Mouse (Mus musculus): ENCODE measurements around the gene Fam241b.
A peak's percentile ranks its signal among the peaks of the same experiment; 100 is the strongest.
"Not testable (repeated sequence)": the region's sequence is repeated elsewhere in the genome, so short reads cannot be mapped to it uniquely, and the experiment has no call there.

The Fam241b gene

DNA sequence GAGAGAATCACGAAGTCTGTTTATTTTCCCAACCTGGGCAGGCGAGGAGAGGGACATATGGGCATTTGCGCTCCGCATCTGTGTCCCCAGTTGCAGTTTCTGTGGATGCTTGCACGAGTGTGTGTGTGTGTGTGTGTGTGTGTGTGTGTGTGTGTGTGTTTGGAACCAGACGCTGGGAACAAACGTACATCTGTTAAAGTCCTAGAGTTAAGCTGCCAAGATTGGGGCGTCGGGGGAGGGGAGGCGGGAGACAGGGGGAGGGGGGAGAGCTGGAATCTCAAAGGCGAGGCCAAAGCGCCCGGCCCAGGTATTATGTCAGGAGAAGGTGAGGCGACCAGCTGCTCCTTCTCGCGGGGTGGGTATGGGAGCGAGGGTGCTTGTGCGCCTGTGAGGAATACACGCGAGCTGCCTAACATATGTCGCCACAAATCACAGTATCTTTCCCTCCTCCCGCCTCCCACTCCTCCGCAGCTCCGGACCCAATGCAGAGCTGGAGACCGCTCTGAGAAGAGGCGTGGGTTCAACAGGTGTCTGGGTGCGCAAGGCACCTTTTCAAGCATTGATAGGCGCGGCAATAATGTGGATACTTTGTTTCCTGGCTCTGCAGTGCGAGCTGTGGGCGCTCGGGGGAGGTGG lies 15.3 kb downstream of the Fam241b start:
- no peak for DNase-seq (ENCODE audit: low read depth)

GRCm38 (mm10) chr10:62127711-62128231 lies 15.9 kb downstream of the Fam241b start:
- DNase-seq (ENCODE audit: low read depth), result no peak

DNA sequence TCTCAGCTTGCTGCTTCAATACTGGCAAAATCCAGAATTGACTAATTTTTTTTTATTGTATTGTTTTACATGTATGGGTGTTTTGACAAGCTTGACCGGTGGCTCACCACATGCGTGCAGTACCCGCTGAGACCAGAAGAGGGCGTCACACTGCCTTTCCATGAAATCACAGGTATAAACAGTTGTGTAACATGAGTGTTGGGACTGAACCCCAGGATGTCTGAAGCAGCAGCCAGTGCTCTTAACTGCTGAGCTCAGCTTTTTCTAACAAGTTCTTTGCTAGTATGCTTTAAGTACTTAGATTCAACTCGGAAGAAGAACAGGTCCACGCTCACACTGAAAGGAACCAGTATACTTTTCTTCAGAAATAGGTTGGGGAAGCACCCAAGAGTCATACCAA lies 16.6 kb downstream of the Fam241b start:
- DNase-seq (ENCODE audit: low read depth), result no peak

DNA sequence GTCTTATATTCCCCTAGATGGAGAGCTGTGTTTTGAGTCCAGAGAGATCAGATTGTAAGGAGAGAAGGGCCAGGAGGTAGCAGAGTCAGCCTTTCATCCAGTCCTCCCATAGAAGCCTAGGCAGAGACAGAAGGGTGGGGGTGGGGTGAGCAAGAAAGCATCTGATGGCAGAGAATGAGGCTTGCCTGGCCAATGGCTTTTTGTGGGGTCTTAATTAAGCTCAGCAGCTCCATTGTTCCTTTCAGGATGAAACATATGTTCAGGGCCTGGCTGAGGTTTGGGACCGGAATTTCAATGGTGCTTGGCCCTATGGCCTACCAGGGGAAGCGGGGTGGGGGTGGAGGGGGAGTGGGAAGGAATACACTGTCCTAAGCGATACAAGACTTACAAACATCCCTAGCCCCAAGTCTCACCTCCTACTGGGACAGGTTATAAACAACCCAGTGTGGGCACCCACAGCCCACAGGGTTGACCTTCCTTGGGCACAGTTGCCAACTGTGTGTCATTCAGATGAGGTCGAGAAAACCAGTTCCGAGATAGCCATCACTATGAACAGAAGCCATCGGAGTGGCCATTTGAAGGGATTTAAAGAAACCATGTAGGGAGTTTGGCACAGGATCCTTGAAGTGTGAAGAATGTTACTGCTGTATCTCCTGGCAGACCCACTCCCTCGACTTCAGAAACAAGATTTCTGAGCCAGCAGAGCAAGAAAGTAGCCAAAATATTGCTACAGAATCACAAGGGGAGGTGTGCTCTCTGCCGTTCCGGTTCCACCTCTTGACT lies 29.7 kb downstream of the Fam241b start:
- no peak for DNase-seq (ENCODE audit: low read depth)

- no peak for DNase-seq (ENCODE audit: low read depth)
Measured at GRCm38 (mm10) chr10:62111207-62111576, 32.5 kb downstream of the Fam241b start.

GRCm38 (mm10) chr10:62110504-62111206 lies 33.1 kb downstream of the Fam241b start:
- DNase-seq (ENCODE audit: low read depth), result no peak

GRCm38 (mm10) chr10:62107048-62107447 lies 36.7 kb downstream of the Fam241b start:
- DNase-seq (ENCODE audit: low read depth), result no peak

DNA sequence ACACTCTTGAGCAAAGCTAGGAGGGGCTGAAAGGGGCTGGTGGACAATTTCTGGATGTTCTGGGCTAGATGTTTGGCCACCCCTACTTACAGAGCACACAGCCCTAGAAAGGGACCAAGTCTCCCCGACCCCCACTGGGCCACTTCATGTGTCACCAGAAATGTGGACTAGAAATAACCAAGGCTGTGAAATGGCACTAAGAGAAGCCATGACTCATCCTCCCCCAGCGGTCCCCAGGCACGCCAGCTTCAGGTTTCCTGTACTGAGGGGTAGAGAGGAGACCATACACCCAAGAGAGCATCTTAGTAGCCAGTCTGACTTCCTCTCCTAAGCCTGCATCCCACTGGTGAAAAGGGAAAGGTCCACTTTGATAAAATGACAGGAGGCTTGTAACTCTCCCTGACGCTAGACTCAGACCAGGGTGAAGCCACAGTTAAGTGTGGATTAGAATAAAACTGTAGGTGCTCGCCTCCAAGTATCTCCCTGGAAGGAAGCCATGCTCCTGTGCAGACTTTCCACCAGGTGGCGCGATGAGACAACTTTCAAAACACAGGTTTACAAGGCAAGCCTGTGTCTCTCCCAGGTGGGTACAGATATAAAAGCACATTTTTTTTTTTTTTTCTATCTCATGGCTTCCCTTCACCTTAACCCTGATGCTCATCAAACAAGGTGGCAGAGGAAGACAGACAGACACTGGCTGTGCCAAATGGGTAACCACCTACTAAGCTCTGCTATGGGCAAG lies 38.7 kb downstream of the Fam241b start:
- DNase-seq (ENCODE audit: low read depth), result peak; percentile 29

DNA sequence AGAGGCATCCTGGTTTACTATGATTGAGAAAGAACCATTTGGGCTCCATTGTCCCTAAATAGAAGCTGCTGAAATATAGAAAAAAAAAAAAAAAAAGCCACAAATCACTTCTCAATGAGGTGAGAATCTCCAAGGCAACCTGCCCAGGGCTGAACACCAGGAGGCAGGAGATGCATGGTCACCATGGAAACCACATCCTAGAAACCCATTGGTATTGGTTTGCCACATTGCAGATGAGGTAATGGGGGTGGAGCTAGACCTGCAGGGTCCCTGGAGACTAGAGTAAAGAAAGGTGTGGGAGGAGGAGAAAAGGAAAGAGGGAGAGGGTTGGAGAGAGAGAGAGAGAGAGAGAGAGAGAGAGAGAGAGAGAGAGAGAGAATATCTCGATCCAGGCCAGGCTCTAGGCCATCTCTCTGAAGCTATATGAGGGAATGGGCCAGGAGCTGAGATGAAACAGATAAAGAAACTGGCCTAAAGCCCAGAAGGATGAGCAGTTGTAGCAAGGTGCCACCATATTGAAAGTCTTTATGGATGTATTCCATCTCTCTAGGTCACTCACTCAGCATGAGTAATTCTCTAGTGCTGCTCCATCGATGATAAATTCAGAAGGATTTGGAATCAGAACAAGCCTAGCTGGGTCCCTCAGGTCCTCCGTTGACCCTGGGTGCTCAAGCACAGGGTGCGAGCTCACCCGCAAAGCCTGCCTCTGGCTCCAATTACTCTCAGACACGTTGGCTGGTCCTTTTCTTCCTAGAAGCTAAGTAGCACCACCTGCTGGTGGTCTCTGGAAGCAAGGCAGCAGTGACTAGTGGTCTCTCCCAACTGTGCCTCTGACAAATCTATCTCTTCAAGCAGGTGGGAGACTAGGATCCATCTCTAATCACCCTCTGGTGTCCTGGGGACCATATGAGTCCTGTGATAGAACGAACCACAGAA lies 41.9 kb downstream of the Fam241b start:
- DNase-seq (ENCODE audit: low read depth), result peak; percentile 24

GRCm38 (mm10) chr10:62099749-62100403 lies 43.8 kb downstream of the Fam241b start:
- DNase-seq (ENCODE audit: low read depth), result no peak

DNA sequence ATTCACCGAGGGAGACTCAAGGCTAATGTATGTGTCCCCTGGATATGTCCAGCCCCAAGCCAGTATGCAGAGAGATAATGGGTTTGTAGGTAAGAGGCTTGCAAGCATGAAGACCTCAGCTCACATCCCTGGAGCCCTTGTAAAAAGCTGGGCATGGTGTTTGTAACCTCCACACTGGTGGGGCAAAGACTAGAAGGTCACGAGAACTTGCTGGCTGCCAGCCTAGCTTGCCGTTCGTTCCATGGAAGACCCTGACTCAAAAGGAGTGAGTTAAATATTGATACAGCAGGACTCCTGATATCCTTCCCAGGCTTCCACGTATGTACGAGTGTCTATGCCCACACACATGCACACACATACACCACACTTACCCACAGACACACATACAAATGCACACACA lies 49.3 kb downstream of the Fam241b start:
- DNase-seq (ENCODE audit: low read depth), result no peak

DNA sequence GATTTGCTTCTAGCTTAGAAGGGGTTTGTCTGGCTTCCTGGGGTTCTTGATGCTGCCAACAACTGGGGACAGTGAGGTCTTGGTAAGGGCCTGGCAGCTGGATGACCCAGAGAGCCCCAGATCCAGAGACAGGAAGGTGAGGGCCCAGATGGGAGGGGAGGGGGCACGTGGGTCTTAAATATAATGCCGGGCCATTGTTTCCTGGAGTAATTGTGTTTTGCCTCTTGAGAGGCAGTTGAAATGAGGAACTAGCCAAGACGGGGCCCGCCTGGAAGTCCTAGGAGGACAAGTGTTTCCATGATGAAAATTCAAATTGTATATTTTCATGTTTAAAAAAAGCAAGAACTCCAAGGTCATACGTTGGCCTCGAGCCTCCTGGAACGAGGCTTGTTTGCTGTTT lies 49.8 kb downstream of the Fam241b start:
- no peak for DNase-seq (ENCODE audit: low read depth)

- no peak for DNase-seq (ENCODE audit: low read depth)
Measured at GRCm38 (mm10) chr10:62089486-62089885, 54.2 kb downstream of the Fam241b start.

DNA sequence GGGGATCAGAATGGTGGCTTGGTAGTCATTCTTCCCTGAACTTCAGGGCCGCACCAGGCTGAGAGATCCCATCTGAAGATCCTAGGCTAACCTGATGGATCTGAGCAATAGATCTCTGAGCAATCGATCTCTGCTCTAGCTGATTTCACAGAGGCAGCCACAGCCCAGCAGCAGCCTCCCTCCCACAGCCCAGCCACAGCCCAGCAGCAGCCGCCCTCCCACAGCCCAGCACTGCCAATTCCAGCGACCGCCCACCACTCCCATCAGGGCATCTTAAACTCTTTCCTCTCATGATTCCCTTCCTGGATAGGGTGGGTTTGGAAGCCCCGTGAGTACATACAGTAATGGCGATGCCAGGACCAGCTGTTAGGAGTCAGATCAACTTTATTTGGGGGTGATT lies 54.6 kb downstream of the Fam241b start:
- no peak for DNase-seq (ENCODE audit: low read depth)

GRCm38 (mm10) chr10:62088411-62088810 lies 55.3 kb downstream of the Fam241b start:
- DNase-seq (ENCODE audit: low read depth), result no peak

DNA sequence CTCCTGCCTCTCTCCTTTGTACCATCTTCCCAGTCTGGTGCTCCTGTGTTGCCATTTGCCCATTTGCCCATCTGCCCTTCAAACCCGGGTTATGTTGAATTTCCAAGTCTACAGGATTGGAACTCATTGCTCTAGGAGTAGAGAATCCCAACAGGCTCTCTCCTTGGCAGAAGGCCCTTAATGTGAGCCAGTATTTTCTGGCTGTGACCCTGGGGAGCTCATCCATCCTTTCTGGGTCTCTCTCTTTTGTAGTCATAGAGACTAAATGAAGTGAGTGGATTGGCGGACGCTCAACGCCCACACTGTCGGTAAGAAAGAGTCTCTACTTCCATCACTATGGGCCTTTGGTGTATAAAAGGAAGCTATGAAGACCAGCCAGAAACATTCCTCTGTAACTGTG lies 56.9 kb downstream of the Fam241b start:
- no peak for DNase-seq (ENCODE audit: low read depth)

GRCm38 (mm10) chr10:62086044-62086443 lies 57.7 kb downstream of the Fam241b start:
- no peak for DNase-seq (ENCODE audit: low read depth)

DNA sequence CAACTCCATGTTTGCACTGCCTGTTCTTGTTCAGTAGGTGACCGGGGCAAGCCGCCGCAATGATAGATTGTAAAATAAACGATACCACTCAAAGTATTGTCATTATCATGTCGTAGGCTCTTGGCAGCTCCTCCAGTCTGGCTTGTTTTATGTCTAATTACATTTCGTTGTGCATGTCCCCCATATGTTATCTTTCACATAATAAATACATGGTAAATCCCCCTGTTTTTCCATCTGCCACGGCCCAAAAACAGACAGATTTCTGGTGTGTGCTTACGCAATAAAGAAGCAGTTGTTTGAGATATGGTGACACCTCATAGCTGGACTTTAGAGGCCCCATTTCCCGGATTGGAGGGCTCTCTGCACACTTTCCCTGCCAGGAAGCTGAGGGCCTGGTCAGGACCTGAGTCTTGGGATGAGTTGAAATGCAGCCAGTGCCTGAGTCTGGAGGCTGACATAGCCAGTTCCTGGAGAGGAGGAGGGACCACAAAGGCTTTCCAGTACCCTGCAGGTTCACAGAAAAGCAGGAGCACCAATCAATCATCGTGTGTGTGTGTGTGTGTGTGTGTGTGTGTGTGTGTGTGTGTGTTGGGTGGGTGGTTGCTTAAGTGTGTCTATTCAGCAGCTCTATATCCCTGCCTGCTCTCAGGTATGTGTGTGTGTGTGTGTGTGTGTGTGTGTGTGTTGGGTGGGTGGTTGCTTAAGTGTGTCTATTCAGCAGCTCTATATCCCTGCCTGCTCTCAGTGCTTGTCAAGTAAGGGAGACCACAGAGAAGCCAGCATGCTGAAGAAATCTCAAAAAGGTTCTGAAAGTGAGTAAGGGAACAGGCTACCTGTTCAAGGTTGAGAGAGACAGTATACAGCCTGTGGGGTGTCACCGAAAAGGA lies 67.2 kb downstream of the Fam241b start:
- DNase-seq (ENCODE audit: low read depth), result no peak

DNA sequence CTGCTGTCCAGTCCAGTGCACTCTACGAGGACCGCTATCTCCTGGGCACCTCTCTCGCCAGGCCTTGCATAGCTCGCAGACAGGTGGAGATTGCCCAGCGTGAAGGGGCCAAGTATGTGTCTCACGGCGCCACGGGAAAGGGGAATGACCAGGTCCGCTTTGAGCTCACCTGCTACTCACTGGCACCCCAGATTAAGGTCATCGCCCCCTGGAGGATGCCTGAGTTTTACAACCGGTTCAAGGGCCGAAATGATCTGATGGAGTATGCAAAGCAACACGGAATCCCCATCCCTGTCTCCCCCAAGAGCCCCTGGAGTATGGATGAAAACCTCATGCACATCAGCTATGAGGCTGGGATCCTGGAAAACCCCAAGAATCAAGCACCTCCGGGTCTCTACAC lies 72.4 kb downstream of the Fam241b start:
- not testable (repeated sequence) for DNase-seq (ENCODE audit: low read depth)

- DNase-seq (ENCODE audit: low read depth), result no peak
Measured at GRCm38 (mm10) chr10:62070636-62071035, 73.1 kb downstream of the Fam241b start.
